Mouse (Mus musculus) kidney, embryonic 14.5 days (tissue): Measurements from ENCODE around the gene Mtpn. TPM values are rescaled to one million over a fixed set of nuclear protein-coding genes. Genes with fewer than 3 reads are reported as not detected.

Experiments
- ATAC-seq: fragments of 200-750 bp; cut with Nextera tagmentation; 2 replicates; pipeline ENCODE4 v1.8.0; 2017; ENCODE audit warnings: moderate number of reproducible peaks, mild to moderate bottlenecking, moderate TSS enrichment, moderate library complexity; ENCODE audit not compliant: low FRiP score, low TSS enrichment
- H3K27ac ChIP-seq: fragments of 300-500 bp; sonication (generic); 2 replicates; pipeline ENCODE4 v1.5.1; 2014; ENCODE audit warnings: low read depth, mild to moderate bottlenecking, low read length, moderate library complexity, mixed read lengths
- H3K27me3 ChIP-seq: fragments of 300-500 bp; sonication (generic); 2 replicates; pipeline ENCODE4 v1.6.1; 2014; ENCODE audit warnings: mild to moderate bottlenecking, low read length; ENCODE audit not compliant: control insufficient read depth, insufficient read depth
- H3K36me3 ChIP-seq: fragments of 300-500 bp; sonication (generic); 2 replicates; pipeline ENCODE4 v1.6.1; 2014; ENCODE audit warnings: low read length, mixed read lengths; ENCODE audit not compliant: control insufficient read depth, insufficient read depth
- H3K4me1 ChIP-seq: fragments of 300-500 bp; sonication (generic); 2 replicates; pipeline ENCODE4 v1.6.1; 2014; ENCODE audit warnings: low read length, mixed read lengths; ENCODE audit not compliant: control insufficient read depth, insufficient read depth
- H3K4me2 ChIP-seq: fragments of 300-500 bp; sonication (generic); replicated peaks from 2 replicates; pipeline ENCODE4 v1.6.1; 2014; ENCODE audit warnings: low read depth, mild to moderate bottlenecking, low read length
- H3K4me3 ChIP-seq: fragments of 300-500 bp; sonication (generic); 2 replicates; pipeline ENCODE4 v1.5.1; 2014; ENCODE audit warnings: mild to moderate bottlenecking, low read length
- H3K9ac ChIP-seq: fragments of 300-500 bp; sonication (generic); 2 replicates; pipeline ENCODE4 v1.6.1; 2014; ENCODE audit warnings: low read depth, mild to moderate bottlenecking, low read length, moderate library complexity
- H3K9me3 ChIP-seq: fragments of 300-500 bp; sonication (generic); 2 replicates; pipeline ENCODE4 v1.6.1; 2016; ENCODE audit warnings: low read length; ENCODE audit not compliant: control insufficient read depth
- WGBS: fragments of 180-500 bp; shearing (Covaris S2); extraction: QIAGEN DNeasy Blood & Tissue Kit; methylation state at CpG from one replicate; pipeline ENCODE4 v1.1.7; 2014; 5-methylcytosine and 5-hydroxymethylcytosine counted together
- polyA plus RNA-seq: library from polyadenylated mRNA; unstranded; fragments of >200 nt; fragmentation: Nextera tagmentation; extraction: Ambion mirVana; gene quantifications from 2 replicates; pipeline ENCODE4 v1.2.1, GENCODE M21; 2014

Gene Mtpn
- polyA plus RNA-seq, 1 experiment from 2014 or later, result 131 TPM

DNA sequence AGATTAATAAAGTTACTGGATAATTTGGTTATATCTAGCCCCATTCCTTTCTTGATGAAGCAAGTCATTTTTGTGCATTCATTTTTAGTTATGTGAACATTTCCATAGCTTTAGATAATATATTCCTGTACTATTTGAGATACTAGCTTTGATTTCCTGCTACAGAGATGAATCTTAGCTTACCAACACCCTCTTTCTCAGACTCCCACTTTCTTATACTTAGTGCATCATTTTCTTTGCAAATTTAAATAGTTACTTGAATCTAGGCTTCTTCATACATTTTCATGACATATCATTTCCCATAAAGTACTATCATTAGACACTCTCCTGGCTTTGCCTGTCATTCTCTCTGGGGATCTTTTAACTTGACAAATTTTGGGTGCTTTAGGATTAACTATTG is 26.3 kb downstream of the Mtpn start:
- Histone ChIP-seq H3K27me3 (no peaks in the 10 kb centered on the region), H3K27ac (no peak overlapping the region), H3K4me3 (no peak overlapping the region), H3K36me3 (peaks cover 24% of the 10 kb centered on the region), H3K9ac (no peak overlapping the region), H3K4me2 (no peak overlapping the region), H3K9me3 (no peaks in the 10 kb centered on the region), H3K4me1 (no peaks in the 10 kb centered on the region)
- ATAC-seq, result no peak

DNA sequence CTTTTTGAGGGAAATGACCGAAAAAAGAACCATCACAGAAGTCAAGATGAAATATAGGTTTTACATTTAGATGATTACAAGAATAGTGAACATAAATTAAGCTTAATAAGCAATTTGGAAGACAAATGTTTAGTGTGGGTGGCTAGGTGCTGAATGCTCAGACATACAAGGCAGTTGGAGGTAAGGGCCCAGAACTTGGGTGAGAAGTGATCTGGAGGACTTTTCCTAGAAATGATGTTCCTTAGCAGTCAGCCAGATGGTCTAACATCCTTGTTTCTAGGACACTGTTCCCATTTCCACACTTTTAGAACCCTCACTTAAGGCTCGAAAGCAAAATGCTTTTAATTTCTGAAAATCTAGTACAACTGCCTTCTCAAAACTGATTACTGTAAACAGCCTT is 34.9 kb downstream of the Mtpn start:
- Histone ChIP-seq H3K4me1 (peaks cover 3% of the 10 kb centered on the region; the same call in 1 of the 2 replicates), H3K4me3 (no peak overlapping the region), H3K4me2 (no peak overlapping the region), H3K27ac (no peak overlapping the region), H3K9me3 (no peaks in the 10 kb centered on the region), H3K9ac (no peak overlapping the region), H3K36me3 (peaks cover 8% of the 10 kb centered on the region; the same call in 1 of the 2 replicates), H3K27me3 (no peaks in the 10 kb centered on the region)
- 89% methylated on average over 2 of the region's 2 CpGs for WGBS
- no peak for ATAC-seq

DNA sequence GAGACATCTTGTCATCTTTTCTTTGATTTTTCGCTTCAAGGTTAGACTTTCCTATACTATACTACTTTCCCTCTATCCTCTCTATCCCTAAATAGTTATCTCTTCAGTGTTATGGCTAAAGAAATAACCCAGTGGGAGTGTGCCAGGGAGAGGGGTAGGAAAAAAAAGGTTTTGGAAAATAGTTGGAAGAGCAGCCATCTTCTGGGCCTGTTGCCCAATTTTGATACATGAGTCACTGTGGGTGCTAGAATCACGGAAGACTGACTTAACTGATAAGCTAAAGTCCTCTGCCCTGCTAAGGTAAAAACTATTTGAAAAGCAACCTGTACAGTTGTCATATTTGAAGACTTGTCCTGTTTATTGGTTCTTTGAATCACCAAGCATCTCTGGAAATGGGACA is 36.8 kb downstream of the Mtpn start:
- Histone ChIP-seq H3K4me1 (peaks cover 3% of the 10 kb centered on the region; the same call in 1 of the 2 replicates), H3K9me3 (no peaks in the 10 kb centered on the region), H3K4me3 (no peak overlapping the region), H3K9ac (no peak overlapping the region), H3K4me2 (no peak overlapping the region), H3K36me3 (0 out of 2 replicates have a peak, but pooled peaks cover 4% of the 10 kb centered on the region), H3K27ac (no peak overlapping the region), H3K27me3 (no peaks in the 10 kb centered on the region)
- 90% methylated on average over 2 of the region's 2 CpGs for WGBS
- no peak for ATAC-seq

DNA sequence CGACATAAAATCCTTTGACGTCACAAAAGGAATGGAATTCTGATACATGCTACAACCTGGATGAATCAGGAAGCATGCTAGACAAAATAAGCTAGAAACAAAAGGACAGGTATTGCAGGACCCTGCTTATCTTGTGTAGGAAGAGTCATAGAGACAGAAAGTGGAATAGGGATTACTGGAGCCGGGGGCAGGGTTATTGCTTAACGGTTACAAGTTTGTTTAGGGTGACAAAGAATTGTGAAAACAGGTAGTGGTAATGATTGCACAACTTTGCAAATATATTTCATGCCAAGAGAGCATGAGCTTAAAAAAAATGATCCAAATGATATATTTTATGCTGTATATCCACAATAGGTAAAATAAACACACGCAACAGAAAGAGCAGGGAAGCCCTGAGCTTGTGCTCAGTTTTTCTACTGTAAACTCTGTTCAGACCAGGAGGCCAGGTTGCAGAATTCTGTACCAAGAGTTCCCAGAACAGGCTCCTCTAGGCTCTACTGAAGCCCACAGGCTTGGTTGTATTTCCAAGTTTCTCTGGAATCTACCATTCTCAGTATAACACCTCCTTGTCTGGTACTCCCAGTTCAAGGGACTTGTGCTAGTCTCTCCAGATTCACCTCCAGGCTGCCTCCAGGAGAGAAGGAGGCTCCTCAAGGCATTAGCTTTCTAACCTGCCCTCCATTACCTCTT is 39.6 kb downstream of the Mtpn start:
- Histone ChIP-seq H3K9ac (no peak overlapping the region), H3K27ac (no peak overlapping the region), H3K4me3 (no peak overlapping the region), H3K4me1 (no peaks in the 10 kb centered on the region), H3K36me3 (no peaks in the 10 kb centered on the region), H3K4me2 (no peak overlapping the region), H3K9me3 (no peaks in the 10 kb centered on the region), H3K27me3 (no peaks in the 10 kb centered on the region)
- ATAC-seq, result no peak
- 93% methylated on average over 5 of the region's 5 CpGs for WGBS

DNA sequence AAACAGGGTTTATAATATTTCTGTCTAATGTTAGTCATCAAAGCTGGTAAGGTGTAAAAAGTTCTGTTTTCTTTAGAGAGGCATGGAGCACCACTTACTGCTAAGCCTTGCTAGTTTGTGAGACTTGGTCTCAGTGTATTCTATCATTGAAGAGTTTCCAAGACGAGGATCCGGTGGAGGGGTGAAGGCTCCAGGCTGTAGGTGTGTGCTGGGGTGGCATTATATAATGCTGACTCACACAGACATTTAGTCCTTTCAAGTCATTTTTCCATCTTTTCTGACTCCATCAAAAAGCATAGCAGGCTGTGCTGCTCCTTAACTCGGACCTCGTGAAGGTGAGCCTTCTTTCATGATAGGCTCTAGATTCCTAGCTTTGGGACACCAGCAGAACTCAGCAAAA is 42.3 kb downstream of the Mtpn start:
- Histone ChIP-seq H3K4me1 (no peaks in the 10 kb centered on the region), H3K9me3 (no peaks in the 10 kb centered on the region), H3K9ac (no peak overlapping the region), H3K36me3 (no peaks in the 10 kb centered on the region), H3K27ac (no peak overlapping the region), H3K27me3 (no peaks in the 10 kb centered on the region), H3K4me2 (no peak overlapping the region), H3K4me3 (no peak overlapping the region)
- 97% methylated on average over 4 of the region's 4 CpGs for WGBS
- ATAC-seq, result no peak

DNA sequence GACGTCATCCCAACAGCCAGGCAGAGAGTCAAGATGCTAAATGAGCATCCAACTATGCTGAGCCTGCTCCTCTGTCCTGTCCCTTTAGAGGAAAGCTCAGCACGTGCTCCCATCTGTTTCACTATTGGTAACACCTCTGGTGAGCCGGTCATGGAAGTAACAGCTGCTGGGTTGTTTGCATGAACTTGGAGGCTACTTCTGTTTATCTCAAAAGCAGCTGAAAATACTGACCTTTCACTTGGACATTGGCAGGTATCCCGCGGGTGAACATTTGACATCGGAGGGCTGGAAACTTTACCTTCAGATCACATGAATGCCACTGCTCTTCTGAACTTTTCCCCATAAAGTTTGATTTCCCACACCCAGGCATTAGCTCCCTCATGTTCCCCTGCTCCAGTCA is 45.8 kb downstream of the Mtpn start:
- WGBS, result 77% methylated on average over 6 of the region's 6 CpGs

DNA sequence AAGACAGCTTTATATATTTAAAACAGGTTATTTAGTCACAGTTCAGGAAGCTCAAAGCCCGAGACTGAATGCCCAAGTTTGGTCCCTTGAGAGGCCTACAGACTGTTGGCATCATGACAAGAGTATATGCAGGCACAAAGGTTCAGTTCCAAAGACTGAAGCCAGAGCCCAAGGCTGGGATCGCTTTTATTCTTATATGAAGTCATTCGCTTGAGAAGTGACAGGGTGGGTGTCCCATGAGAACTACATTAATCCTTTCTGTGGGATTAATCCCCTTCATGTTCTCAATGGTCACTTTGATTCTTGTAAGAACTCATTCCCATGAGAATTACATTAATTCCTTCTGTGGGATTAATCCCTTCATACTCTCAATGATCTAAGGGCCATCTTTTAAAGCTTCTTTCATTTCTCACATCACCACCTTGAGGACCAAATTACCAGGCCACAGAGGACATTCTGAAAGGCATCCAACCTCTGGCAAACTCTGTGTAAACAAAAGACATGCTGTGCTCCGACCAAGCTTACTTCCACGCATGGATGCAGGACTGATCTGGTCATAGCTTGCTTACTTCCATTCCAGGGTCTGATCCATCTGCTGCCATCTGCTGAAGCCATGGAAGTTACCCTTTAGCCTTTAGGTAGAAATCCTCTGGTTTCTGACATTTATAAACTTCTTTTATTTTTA is 59.9 kb downstream of the Mtpn start:
- no peaks in the 10 kb centered on the region for H3K36me3 ChIP-seq
- 82% methylated on average over 5 of the region's 5 CpGs for WGBS
- H3K27ac ChIP-seq, result no peak overlapping the region
- H3K9me3 ChIP-seq, result no peaks in the 10 kb centered on the region
- H3K4me2 ChIP-seq, result no peak overlapping the region
- ATAC-seq, result no peak
- no peaks in the 10 kb centered on the region for H3K27me3 ChIP-seq
- no peak overlapping the region for H3K9ac ChIP-seq
- no peaks in the 10 kb centered on the region for H3K4me1 ChIP-seq
- H3K4me3 ChIP-seq, result no peak overlapping the region

More for the DNA sequence above, 45.8 kb downstream of the Mtpn start:
- Histone ChIP-seq H3K4me1 (no peaks in the 10 kb centered on the region), H3K9me3 (no peaks in the 10 kb centered on the region), H3K4me3 (no peak overlapping the region), H3K9ac (no peak overlapping the region), H3K27me3 (no peaks in the 10 kb centered on the region), H3K4me2 (no peak overlapping the region), H3K36me3 (no peaks in the 10 kb centered on the region), H3K27ac (no peak overlapping the region)
- ATAC-seq, result no peak

DNA sequence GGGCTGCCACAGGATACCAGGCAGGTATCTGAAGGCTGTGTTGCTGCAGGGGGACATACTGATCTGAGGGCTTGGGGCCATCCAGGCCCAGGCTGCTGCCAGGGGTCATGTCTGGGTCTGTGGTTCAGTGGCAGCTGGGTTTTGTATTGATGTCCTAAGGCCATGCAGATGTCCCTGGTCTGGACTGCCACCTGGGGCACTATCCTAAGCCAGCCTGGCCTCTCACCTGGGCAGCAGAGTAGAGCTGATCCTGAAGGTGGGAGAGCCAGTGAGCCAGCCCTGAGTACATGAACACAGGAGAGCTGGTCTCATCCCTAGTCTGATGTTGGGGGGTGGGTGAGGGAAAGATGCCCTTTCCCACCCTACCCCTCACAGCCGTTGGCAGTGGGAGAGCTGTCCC is 62.9 kb downstream of the Mtpn start:
- H3K4me2 ChIP-seq, result no peak overlapping the region
- H3K27me3 ChIP-seq, result no peaks in the 10 kb centered on the region
- no peaks in the 10 kb centered on the region for H3K4me1 ChIP-seq
- H3K36me3 ChIP-seq, result no peaks in the 10 kb centered on the region
- WGBS, result 83% methylated on average over 1 of the region's 1 CpGs
- H3K9me3 ChIP-seq, result no peaks in the 10 kb centered on the region
- H3K4me3 ChIP-seq, result no peak overlapping the region
- ATAC-seq, result no peak
- no peak overlapping the region for H3K9ac ChIP-seq
- no peak overlapping the region for H3K27ac ChIP-seq
